Mouse (Mus musculus) lung, postnatal 0 days (tissue): ENCODE measurements at regions not wholly inside any gene's neighbourhood (a gene's known extent, or its start where the extent isn't known, plus 50 kb on each side); places are given as distances from the start of the nearest gene placed in this dataset.
A peak's percentile ranks its signal among the peaks of the same experiment; 100 is the strongest.

Experiments
- ATAC-seq: fragments of 200-750 bp; cut with Nextera tagmentation; 2 replicates; pipeline ENCODE4 v1.8.0; 2017; ENCODE audit warnings: moderate library complexity
- DNase-seq: peaks from one replicate; pipeline ENCODE4 v3.0.0-alpha.2; 2016; ENCODE audit warnings: low spot score
- H3K27ac ChIP-seq: fragments of 300-500 bp; sonication (generic); 2 replicates; pipeline ENCODE4 v1.5.1; 2014; ENCODE audit warnings: antibody characterized with exemption, mild to moderate bottlenecking, low read length, mixed read lengths
- H3K27me3 ChIP-seq: fragments of 300-500 bp; sonication (generic); replicated peaks from 2 replicates; pipeline ENCODE4 v1.6.1; 2014; ENCODE audit warnings: low read length, mixed read lengths; ENCODE audit not compliant: insufficient read depth
- H3K36me3 ChIP-seq: fragments of 300-500 bp; sonication (generic); 2 replicates; pipeline ENCODE4 v1.6.1; 2014; ENCODE audit warnings: low read length, mixed read lengths; ENCODE audit not compliant: insufficient read depth
- H3K4me1 ChIP-seq: fragments of 300-500 bp; sonication (generic); 2 replicates; pipeline ENCODE4 v1.6.1; 2014; ENCODE audit warnings: antibody characterized with exemption, low read depth, low read length, mixed read lengths; ENCODE audit not compliant: insufficient read depth
- H3K4me2 ChIP-seq: fragments of 300-500 bp; sonication (generic); replicated peaks from 2 replicates; pipeline ENCODE4 v1.6.1; 2014; ENCODE audit warnings: low read depth, mild to moderate bottlenecking, low read length, moderate library complexity, mixed read lengths
- H3K4me3 ChIP-seq: fragments of 300-500 bp; sonication (generic); 2 replicates; pipeline ENCODE4 v1.5.1; 2014; ENCODE audit warnings: low read depth, low read length
- H3K9ac ChIP-seq: fragments of 300-500 bp; sonication (generic); replicated peaks from 2 replicates; pipeline ENCODE4 v1.6.1; 2014; ENCODE audit warnings: low read depth, mild to moderate bottlenecking
- H3K9me3 ChIP-seq: fragments of 300-500 bp; sonication (generic); 2 replicates; pipeline ENCODE4 v1.6.1; 2016; ENCODE audit warnings: low read length, mixed read lengths
- CTCF ChIP-seq: IDR thresholded peaks from 2 replicates; pipeline ENCODE4 v1.5.1; 2016; ENCODE audit warnings: antibody characterized with exemption, mild to moderate bottlenecking
- EP300 ChIP-seq: IDR thresholded peaks from 2 replicates; pipeline ENCODE4 v1.6.1; 2016; ENCODE audit warnings: antibody characterized with exemption, mild to moderate bottlenecking, control low read depth
- WGBS: fragments of 180-500 bp; shearing (Covaris S2); extraction: QIAGEN DNeasy Blood & Tissue Kit; methylation state at CpG from one replicate; pipeline ENCODE4 v1.1.7; 2014; 5-methylcytosine and 5-hydroxymethylcytosine counted together

DNA sequence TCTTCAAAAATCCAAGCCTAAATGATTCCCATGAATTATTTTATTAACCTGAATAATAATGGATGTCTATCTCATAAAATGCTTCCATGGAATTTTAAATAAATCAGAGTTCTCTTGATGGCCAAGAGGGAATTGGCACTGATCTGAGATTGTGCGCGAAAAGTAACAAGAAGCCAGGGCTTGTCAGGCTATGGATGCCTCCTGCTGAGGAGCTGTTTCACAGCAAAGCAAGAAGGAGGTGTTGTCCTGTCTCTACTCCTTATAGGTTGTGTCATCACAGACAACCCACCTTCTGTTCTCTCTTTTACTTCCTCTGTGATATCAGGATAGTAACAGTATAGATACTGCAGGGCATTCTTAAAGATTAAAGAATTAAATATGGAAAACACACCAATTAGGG, 226.8 kb downstream of the Pla2g4a start:
- H3K4me1 ChIP-seq, result no peaks in the 10 kb centered on the region
- ATAC-seq (no peak), DNase-seq (no peak)
- H3K9ac ChIP-seq, result no peak overlapping the region
- H3K9me3 ChIP-seq, result no peaks in the 10 kb centered on the region
- no peak overlapping the region for H3K27ac ChIP-seq
- WGBS, result 84% methylated on average over 2 of the region's 2 CpGs
- no peaks in the 10 kb centered on the region for H3K36me3 ChIP-seq
- H3K4me3 ChIP-seq, result no peak overlapping the region
- H3K4me2 ChIP-seq, result no peak overlapping the region
- no peak for TF ChIP-seq CTCF
- TF ChIP-seq EP300, result no peak
- no peaks in the 10 kb centered on the region for H3K27me3 ChIP-seq

DNA sequence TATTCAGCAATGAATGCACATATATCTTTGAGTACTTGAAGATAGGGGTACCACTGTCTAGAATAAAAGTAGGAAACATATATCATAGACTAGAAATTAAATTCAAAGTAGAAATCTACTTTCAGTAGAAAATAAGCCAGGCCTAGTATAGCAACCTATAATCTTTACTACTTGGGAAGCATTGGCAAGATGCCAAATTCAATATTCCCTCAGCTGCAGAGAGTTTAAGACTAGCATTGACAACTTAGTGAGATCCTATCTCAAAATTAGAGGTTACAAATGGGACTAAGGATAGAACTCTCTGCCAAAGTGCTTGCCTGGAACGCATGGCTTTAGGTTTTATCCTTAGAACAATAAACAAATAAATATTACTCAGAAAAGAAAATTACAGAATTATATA, 245.9 kb downstream of the Pla2g4a start:
- H3K4me3 ChIP-seq, result no peak overlapping the region
- TF ChIP-seq CTCF (no peak), EP300 (no peak)
- no peaks in the 10 kb centered on the region for H3K9me3 ChIP-seq
- H3K4me1 ChIP-seq, result no peaks in the 10 kb centered on the region
- WGBS, result 41% methylated on average over 1 of the region's 1 CpGs
- DNase-seq (no peak), ATAC-seq (no peak)
- H3K27me3 ChIP-seq, result no peaks in the 10 kb centered on the region
- H3K36me3 ChIP-seq, result no peaks in the 10 kb centered on the region
- H3K27ac ChIP-seq, result no peak overlapping the region
- H3K9ac ChIP-seq, result no peak overlapping the region
- no peak overlapping the region for H3K4me2 ChIP-seq

DNA sequence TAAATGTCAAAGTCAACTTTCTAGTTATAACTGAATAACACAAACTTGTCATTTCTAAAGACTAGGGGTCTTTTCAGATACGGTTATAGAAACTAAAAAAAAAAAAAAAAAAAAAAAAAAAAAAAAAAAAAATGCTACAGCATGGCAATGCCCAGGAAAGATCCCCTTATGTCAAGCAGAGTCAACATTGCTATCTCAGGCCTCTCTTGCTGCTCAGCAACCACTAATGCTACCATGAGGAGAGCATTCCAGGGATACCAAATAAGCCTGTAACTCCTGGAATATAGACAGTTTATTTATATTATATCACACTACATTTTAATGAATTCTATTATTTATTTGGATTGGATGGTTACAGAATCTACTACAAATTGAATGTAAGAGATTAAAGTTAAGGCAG, 248.8 kb downstream of the Pla2g4a start:
- Histone ChIP-seq H3K9ac (no peak overlapping the region), H3K4me3 (no peak overlapping the region), H3K9me3 (no peaks in the 10 kb centered on the region), H3K4me1 (no peaks in the 10 kb centered on the region), H3K4me2 (no peak overlapping the region), H3K36me3 (no peaks in the 10 kb centered on the region), H3K27me3 (no peaks in the 10 kb centered on the region), H3K27ac (no peak overlapping the region)
- 40% methylated on average over 1 of the region's 1 CpGs for WGBS
- TF ChIP-seq EP300 (peak; percentile 41), CTCF (no peak)
- DNase-seq, result peak; percentile 48
- peak; percentile 67 for ATAC-seq

DNA sequence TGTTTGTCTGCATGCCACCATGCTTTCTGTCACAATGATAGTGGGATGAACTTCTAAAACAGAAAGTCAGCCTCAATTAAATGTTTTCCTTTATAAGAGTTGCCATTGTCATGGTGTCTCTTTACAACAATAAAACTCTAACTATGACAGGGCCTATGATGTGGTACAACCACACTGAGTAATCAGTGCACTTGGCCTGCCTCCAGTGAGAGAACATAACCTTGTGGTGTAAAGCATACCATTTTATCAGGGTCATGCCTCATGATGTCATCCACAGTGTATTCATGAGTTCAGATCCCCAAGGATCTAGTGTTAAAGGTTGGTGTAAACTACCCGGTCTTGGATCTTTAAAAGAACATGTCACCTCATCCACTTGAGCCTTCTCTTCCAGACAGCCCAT, 255.9 kb downstream of the Pla2g4a start:
- no peak overlapping the region for H3K4me2 ChIP-seq
- ATAC-seq, result no peak

DNA sequence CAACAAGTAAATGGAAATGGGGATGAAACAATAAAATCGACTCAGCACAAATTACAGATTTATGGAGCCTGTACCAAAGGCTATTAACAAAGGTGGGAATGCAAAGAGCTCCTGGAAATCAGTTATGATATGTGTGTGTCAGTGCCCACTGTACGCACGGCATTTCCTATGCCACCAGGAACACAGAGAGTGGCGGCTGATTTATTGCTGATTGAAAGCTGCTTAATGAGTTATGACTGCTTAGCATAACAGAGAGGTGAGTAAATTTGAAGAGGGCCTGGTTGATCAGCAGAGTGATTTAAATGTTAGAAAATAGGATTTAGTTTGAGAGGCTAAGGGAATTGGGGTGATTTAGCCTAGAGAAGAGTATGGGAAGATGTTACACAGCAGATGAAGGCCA, 261.7 kb downstream of the Pla2g4a start:
- Histone ChIP-seq H3K4me3 (no peak overlapping the region), H3K9me3 (no peaks in the 10 kb centered on the region), H3K27me3 (no peaks in the 10 kb centered on the region), H3K4me1 (no peaks in the 10 kb centered on the region), H3K9ac (no peak overlapping the region), H3K36me3 (no peaks in the 10 kb centered on the region), H3K27ac (no peak overlapping the region), H3K4me2 (no peak overlapping the region)
- TF ChIP-seq EP300 (no peak), CTCF (no peak)
- ATAC-seq (no peak), DNase-seq (no peak)
- WGBS, result 75% methylated on average over 4 of the region's 4 CpGs

More for the DNA sequence above, 255.9 kb downstream of the Pla2g4a start:
- H3K4me3 ChIP-seq, result no peak overlapping the region
- no peak for TF ChIP-seq EP300
- no peak for TF ChIP-seq CTCF
- H3K36me3 ChIP-seq, result no peaks in the 10 kb centered on the region
- no peak overlapping the region for H3K27ac ChIP-seq
- H3K9ac ChIP-seq, result no peak overlapping the region
- no peaks in the 10 kb centered on the region for H3K27me3 ChIP-seq
- H3K9me3 ChIP-seq, result no peaks in the 10 kb centered on the region
- WGBS, result 56% methylated on average over 1 of the region's 1 CpGs
- no peak for DNase-seq
- no peaks in the 10 kb centered on the region for H3K4me1 ChIP-seq

DNA sequence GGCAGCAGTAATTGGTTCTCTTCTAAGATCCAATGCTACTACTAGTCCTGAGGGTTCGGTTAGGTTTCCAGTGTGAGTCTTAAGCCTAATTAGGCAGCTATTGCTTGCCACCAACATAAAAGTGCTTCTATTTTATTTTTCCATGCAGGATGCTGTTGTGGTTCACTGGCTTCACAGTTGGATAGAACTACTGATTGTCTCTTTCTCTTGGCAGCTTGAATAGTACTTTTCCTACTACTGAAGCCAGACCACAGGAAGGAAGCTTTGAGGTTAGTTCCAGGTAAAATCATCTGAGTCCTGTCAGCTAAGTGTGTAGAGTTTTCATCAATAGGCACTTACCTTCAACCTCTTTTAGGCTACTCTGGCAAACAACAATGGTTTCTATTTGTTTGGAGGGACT, 286.9 kb downstream of the Pla2g4a start:
- H3K9ac ChIP-seq, result no peak overlapping the region
- TF ChIP-seq EP300 (no peak), CTCF (no peak)
- no peaks in the 10 kb centered on the region for H3K4me1 ChIP-seq
- H3K9me3 ChIP-seq, result no peaks in the 10 kb centered on the region
- H3K27me3 ChIP-seq, result no peaks in the 10 kb centered on the region
- no peaks in the 10 kb centered on the region for H3K36me3 ChIP-seq
- no peak for ATAC-seq
- no peak overlapping the region for H3K4me3 ChIP-seq
- H3K27ac ChIP-seq, result no peak overlapping the region
- 88% methylated on average over 1 of the region's 1 CpGs for WGBS
- no peak overlapping the region for H3K4me2 ChIP-seq
- DNase-seq, result no peak

DNA sequence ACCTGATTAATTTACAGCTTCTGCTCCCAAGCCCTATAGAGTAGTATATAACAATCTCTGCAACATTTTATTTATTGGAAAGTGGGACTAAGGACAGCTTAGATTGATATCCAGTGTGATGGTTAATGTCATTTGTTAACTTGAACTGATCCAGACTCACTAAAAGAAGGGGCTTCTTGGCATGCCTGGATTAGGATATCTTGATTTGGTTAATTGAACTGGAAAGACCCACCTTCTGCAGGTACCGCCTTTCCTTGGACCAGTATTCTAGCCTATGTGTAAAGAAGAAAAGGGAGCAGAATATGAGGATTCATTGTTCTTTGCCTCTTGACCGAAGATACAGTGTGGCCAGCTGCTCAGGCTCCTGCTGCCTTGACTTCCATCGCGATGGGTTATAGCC, 288.5 kb downstream of the Pla2g4a start:
- Histone ChIP-seq H3K4me1 (no peaks in the 10 kb centered on the region), H3K9me3 (no peaks in the 10 kb centered on the region), H3K27me3 (no peaks in the 10 kb centered on the region), H3K4me2 (no peak overlapping the region), H3K9ac (no peak overlapping the region), H3K4me3 (no peak overlapping the region), H3K36me3 (no peaks in the 10 kb centered on the region), H3K27ac (no peak overlapping the region)
- WGBS, result 83% methylated on average over 4 of the region's 4 CpGs
- ATAC-seq (no peak), DNase-seq (no peak)
- TF ChIP-seq CTCF (no peak), EP300 (no peak)
